Mouse (Mus musculus): ENCODE measurements around the gene Prkcz. TPM values are rescaled to one million over a fixed set of nuclear protein-coding genes. Genes with fewer than 3 reads are reported as not detected.
"Not testable (repeated sequence)": the region's sequence is repeated elsewhere in the genome, so short reads cannot be mapped to it uniquely, and the experiment has no call there.

The Prkcz gene
- polyA plus RNA-seq, 1 experiment from 2014 or later, result 9.3 TPM

DNA sequence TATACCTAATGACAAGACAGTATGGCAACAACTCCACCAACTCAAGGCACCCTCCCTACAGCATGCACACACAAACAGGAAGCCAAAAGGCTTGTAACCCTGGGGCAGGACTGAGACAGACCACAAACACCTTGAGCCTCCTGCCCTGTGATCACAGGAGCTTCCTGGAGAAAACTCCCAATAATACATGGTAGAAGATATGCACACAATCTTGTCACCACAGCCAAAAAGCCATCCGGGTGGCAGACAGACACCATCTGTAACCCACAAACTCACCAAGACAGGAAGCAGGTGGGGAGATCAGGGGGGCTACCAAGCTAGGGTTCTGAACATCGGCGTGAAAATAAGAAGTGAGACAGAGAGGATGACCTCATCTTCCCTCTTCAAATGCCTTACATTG lies 8.6 kb downstream of the Prkcz start:
- Histone ChIP-seq H3K36me3 (no peaks in the 10 kb centered on the region), H3K27ac (no peak overlapping the region)
- 93% methylated on average over 3 of the region's 3 CpGs for WGBS

GRCm38 (mm10) chr4:155346350-155346749 lies 14.8 kb downstream of the Prkcz start:
- H3K27ac ChIP-seq, result 0 out of 2 replicates have a peak overlapping the region, but pooled peaks have one; percentile 77
- H3K4me3 ChIP-seq, result no peak overlapping the region
- DNase-seq (ENCODE audit: low spot score), result no peak
- H3K4me1 ChIP-seq, result peaks cover 16% of the 10 kb centered on the region
- WGBS, result 91% methylated on average over 12 of the region's 12 CpGs
- no peaks in the 10 kb centered on the region for H3K9me3 ChIP-seq (replicated peaks)
- H3K27me3 ChIP-seq (ENCODE audit: low read depth, poor library complexity, severe bottlenecking), result peaks cover 45% of the 10 kb centered on the region
- no peaks in the 10 kb centered on the region for H3K36me3 ChIP-seq

More for the DNA sequence above, 8.6 kb downstream of the Prkcz start:
- no peak for DNase-seq (ENCODE audit: low spot score)
- Histone ChIP-seq H3K9me3 (replicated peaks) (no peaks in the 10 kb centered on the region), H3K27me3 (ENCODE audit: low read depth, poor library complexity, severe bottlenecking) (no peaks in the 10 kb centered on the region; the same call in 1 of the 2 replicates), H3K4me3 (no peak overlapping the region), H3K4me1 (no peaks in the 10 kb centered on the region)

DNA sequence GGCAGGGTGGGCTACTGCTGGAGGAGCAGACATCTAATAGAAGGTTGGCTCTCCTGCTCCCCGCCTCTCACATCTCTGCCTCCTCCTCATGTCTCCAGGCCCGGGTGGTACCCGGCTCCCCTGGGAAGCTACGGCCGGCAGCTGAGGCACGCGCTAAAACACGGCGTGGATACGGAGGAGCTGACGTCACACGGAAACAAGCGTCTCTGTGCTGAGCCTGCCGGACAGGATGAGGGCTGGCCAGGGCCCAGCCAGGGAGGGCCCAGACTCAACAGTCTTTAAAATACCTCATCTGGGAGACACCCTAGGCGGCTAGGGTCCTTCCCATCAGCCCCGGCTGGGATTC lies 15.6 kb downstream of the Prkcz start:
- H3K27ac ChIP-seq, result peak overlapping the region; percentile 77
- peaks cover 45% of the 10 kb centered on the region for H3K27me3 ChIP-seq (ENCODE audit: low read depth, poor library complexity, severe bottlenecking)
- peaks cover 16% of the 10 kb centered on the region for H3K4me1 ChIP-seq
- H3K36me3 ChIP-seq, result no peaks in the 10 kb centered on the region
- peak overlapping the region; percentile 67 for H3K4me3 ChIP-seq
- no peaks in the 10 kb centered on the region for H3K9me3 ChIP-seq (replicated peaks)
- WGBS, result 3% methylated on average over 16 of the region's 16 CpGs
- DNase-seq (ENCODE audit: low spot score), result no peak

- Histone ChIP-seq H3K9me3 (replicated peaks) (no peaks in the 10 kb centered on the region), H3K27me3 (ENCODE audit: low read depth, poor library complexity, severe bottlenecking) (peaks cover 45% of the 10 kb centered on the region), H3K27ac (peak overlapping the region; percentile 77), H3K4me3 (peak overlapping the region; percentile 67), H3K36me3 (no peaks in the 10 kb centered on the region), H3K4me1 (peaks cover 16% of the 10 kb centered on the region)
- WGBS, result 13% methylated on average over 47 of the region's 47 CpGs
- DNase-seq (ENCODE audit: low spot score), result peak; percentile 73
Measured at GRCm38 (mm10) chr4:155344716-155345607, 16.2 kb downstream of the Prkcz start.

DNA sequence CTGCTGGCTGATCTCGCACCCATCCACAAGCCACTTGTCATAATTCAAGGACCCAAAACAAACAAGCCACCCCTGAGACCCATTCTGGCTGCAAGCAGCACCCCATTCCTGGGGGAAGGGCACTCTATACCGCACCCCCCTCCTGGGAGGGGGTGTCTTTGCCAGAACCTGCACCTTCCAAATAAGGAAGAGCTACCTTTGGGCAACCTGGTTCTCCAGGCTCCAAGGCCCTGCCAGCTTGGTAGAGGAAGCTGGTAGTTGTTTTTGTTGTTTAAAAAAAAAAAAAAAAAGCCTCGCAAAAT lies 16.9 kb downstream of the Prkcz start:
- 53% methylated on average over 3 of the region's 3 CpGs for WGBS
- no peak overlapping the region for H3K4me3 ChIP-seq
- DNase-seq (ENCODE audit: low spot score), result no peak

DNA sequence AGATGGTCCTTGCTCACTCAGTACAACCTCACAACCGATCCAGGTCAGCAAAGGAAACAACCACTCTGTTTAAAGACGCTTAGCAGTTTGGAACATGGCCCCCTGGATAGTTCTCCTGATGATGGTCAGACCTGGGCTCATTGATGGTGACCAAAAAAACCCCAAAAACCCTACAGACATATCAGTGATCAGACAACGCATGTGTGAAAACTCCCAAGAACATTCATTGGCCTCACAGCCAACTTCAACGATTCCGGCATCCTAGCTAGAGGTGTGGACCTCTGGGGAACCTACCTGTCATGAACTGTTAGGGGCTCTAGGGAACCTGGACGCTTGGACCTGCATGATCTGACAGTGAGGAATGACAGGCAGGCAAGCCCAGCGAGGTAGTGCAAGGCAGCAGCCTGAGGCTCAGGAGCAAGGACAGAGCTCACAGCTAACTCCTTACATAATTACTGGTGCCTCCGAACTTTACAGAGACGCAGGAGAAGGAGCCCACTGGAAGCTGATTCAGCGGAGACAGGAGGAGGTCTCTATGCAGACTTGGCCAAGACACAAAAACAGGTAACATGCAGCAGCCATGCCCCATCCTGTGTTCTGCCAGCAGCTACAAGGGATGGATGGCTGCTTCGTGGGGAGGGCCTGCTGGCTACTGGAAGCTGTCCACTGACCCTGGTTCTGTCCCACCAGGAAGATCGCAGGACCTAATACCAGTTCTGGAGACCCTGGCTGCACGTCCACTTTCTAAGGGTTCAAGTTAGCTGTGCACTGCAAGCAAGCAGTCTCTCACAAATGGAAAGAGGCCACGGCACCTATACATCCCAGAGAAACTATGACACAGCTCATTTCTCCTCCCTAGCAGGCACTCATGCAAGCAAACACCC lies 17.5 kb downstream of the Prkcz start:
- 81% methylated on average over 14 of the region's 14 CpGs for WGBS
- no peak for DNase-seq (ENCODE audit: low spot score)
- no peaks in the 10 kb centered on the region for H3K36me3 ChIP-seq
- no peak overlapping the region for H3K4me3 ChIP-seq
- peaks cover 16% of the 10 kb centered on the region for H3K4me1 ChIP-seq
- H3K27ac ChIP-seq, result no peak overlapping the region
- no peaks in the 10 kb centered on the region for H3K9me3 ChIP-seq (replicated peaks)
- peaks cover 45% of the 10 kb centered on the region for H3K27me3 ChIP-seq (ENCODE audit: low read depth, poor library complexity, severe bottlenecking)

More for the DNA sequence above, 16.9 kb downstream of the Prkcz start:
- peaks cover 16% of the 10 kb centered on the region for H3K4me1 ChIP-seq
- peaks cover 45% of the 10 kb centered on the region for H3K27me3 ChIP-seq (ENCODE audit: low read depth, poor library complexity, severe bottlenecking)
- no peaks in the 10 kb centered on the region for H3K9me3 ChIP-seq (replicated peaks)
- H3K27ac ChIP-seq, result no peak overlapping the region
- H3K36me3 ChIP-seq, result no peaks in the 10 kb centered on the region

DNA sequence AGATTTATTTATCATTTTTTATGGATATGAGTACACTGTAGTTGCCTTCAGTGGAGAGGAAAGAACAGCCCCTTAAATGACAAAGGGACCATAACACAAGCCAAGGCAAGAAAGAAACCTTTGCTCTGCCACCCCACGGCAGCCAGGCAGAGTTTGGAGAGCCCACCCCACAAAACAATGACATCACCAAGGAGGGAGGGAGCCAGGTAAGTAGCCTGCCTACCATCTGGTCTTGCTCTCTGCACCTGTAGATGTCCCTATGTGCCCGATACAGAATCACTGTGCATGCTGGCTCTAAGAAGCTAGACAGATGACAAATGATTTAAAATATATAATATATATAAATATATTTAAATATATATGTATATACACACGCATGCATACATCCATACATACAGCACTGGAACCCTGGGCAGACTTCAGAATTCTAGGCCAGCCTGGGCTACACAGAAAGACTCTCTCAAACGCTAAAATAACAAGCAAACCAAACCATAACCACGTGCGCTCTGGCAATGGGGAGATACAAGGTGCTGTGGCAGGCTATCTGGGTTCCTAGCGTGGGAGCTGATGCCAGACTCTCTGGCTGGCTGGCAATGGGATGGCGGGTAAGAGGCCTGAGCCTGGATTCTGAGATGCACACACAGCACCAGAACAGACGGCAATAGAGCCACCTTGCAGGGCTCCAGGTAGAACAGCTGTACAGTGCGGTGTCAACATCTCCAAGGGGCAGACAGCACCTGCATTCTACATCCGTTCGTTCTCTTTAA lies 24.7 kb downstream of the Prkcz start:
- H3K9me3 ChIP-seq (replicated peaks), result no peaks in the 10 kb centered on the region
- H3K4me1 ChIP-seq, result no peaks in the 10 kb centered on the region
- H3K27ac ChIP-seq, result no peak overlapping the region
- no peaks in the 10 kb centered on the region for H3K36me3 ChIP-seq
- no peak for DNase-seq (ENCODE audit: low spot score)
- H3K4me3 ChIP-seq, result no peak overlapping the region
- WGBS, result 90% methylated on average over 12 of the region's 12 CpGs
- H3K27me3 ChIP-seq (ENCODE audit: low read depth, poor library complexity, severe bottlenecking), result no peaks in the 10 kb centered on the region

DNA sequence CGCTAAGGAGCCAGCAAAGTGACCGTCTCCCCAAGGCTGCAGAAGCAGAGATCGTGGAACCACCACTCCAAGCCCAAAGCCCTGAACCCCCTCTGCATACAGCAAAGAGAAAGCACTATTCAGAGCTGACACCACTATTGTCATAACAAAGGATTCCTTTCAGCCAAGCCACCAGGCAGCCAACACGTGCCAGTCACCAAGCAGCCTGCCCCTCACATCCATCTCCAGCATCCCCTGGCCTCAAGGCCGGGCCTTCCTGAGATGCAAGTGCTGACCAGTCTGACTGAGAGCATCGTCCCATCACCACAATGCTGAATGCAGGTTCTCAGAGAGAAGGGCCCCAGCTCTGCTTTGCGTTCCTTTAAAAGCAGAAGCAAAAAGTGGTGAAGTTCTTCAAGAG lies 28.9 kb downstream of the Prkcz start:
- Histone ChIP-seq H3K4me3 (no peak overlapping the region), H3K27me3 (ENCODE audit: low read depth, poor library complexity, severe bottlenecking) (no peaks in the 10 kb centered on the region), H3K27ac (no peak overlapping the region), H3K4me1 (no peaks in the 10 kb centered on the region), H3K9me3 (replicated peaks) (no peaks in the 10 kb centered on the region), H3K36me3 (no peaks in the 10 kb centered on the region)
- WGBS, result 74% methylated on average over 7 of the region's 7 CpGs
- no peak for DNase-seq (ENCODE audit: low spot score)

DNA sequence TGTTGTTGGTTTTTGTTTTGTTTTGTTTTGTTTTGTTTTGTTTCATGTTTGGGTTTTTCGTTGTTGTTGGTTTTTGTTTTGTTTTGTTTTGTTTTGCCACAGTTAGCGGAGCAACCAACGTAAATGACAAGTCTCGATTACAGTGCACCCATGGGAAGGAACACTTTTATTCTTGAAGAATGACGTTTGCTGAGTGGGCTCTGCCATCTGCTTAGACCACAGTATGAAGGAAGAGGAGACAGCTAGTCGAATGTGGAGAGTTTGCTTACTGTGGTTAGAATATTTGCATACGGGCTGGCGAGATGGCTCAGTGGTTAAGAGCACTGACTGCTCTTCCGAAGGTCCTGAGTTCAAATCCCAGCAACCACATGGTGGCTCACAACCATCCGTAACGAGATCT lies 32.8 kb downstream of the Prkcz start:
- H3K27ac ChIP-seq; H3K27me3 ChIP-seq (ENCODE audit: low read depth, poor library complexity, severe bottlenecking); H3K9me3 ChIP-seq (replicated peaks); H3K4me3 ChIP-seq; DNase-seq (ENCODE audit: low spot score); H3K36me3 ChIP-seq; H3K4me1 ChIP-seq: not testable (repeated sequence)
- WGBS, result 92% methylated on average over 11 of the region's 11 CpGs

GRCm38 (mm10) chr4:155325773-155326172 lies 35.4 kb downstream of the Prkcz start:
- Histone ChIP-seq H3K4me3 (no peak overlapping the region), H3K27ac (no peak overlapping the region), H3K27me3 (ENCODE audit: low read depth, poor library complexity, severe bottlenecking) (peaks cover 6% of the 10 kb centered on the region; the same call in 1 of the 2 replicates), H3K9me3 (replicated peaks) (no peaks in the 10 kb centered on the region), H3K4me1 (peaks cover 16% of the 10 kb centered on the region), H3K36me3 (no peaks in the 10 kb centered on the region)
- DNase-seq (ENCODE audit: low spot score), result no peak
- WGBS, result 45% methylated on average over 5 of the region's 5 CpGs

DNA sequence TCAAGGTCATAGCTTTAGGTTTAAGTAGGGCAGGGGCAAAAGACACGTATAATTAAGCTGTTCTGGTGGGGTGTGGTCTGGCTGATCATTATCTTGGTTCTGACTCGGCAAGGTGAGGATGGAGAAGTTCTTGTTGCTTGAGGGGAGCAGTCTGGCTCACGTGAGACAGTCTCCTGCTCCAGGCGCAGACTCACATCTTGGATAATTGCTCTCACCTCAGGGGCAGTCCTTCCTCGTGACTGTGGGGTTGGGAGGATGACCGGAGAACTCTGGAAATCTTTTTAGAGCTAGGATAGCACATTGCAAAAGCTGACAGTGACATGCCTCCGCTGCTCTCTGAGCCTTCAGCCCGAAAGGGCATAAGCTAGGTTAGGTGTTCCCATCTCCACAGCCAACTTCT lies 36.6 kb downstream of the Prkcz start:
- 55% methylated on average over 8 of the region's 8 CpGs for WGBS
- H3K4me1 ChIP-seq, result peaks cover 18% of the 10 kb centered on the region
- H3K4me3 ChIP-seq, result no peak overlapping the region
- DNase-seq (ENCODE audit: low spot score), result no peak
- H3K27ac ChIP-seq, result no peak overlapping the region
- H3K27me3 ChIP-seq (ENCODE audit: low read depth, poor library complexity, severe bottlenecking), result peaks cover 6% of the 10 kb centered on the region; the same call in 1 of the 2 replicates
- H3K9me3 ChIP-seq (replicated peaks), result no peaks in the 10 kb centered on the region
- H3K36me3 ChIP-seq, result no peaks in the 10 kb centered on the region

DNA sequence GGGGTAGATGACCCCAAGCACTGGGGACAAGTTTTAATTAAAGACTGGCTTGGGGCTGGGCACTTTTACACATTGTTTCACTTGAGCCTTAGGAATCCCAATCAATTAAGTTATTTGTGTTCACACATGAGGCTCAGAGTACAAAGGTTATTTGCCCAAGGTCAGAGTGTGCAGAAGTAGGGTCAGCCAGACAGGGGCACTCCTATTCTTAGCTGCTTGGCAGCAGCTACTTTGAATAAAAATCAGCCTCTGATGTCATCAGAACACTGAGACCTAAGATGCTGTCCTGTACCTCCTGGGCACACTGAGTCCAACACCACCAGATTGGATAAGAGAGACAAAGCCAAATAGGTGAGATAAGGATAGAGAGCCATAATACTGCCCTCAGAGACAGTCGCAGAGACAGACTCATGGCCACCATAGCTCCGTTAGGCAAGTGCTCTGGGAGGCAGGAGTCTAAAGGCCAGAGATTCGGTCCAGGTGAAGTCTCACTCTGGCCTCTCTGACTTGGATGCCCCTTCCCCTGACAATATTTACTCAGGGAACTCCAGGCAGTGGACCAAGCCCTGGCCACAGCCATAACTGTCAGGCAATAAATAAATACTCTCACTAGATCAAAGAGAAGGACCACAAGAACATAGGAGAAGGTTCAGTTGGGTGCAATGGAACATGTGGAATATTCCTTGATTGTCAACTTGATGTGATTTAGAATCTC lies 37.9 kb downstream of the Prkcz start:
- Histone ChIP-seq H3K4me1 (peaks cover 21% of the 10 kb centered on the region), H3K9me3 (replicated peaks) (no peaks in the 10 kb centered on the region), H3K27me3 (ENCODE audit: low read depth, poor library complexity, severe bottlenecking) (peaks cover 6% of the 10 kb centered on the region; the same call in 1 of the 2 replicates), H3K27ac (no peak overlapping the region), H3K4me3 (no peak overlapping the region), H3K36me3 (no peaks in the 10 kb centered on the region)
- 75% methylated on average over 3 of the region's 3 CpGs for WGBS
- DNase-seq (ENCODE audit: low spot score), result no peak
